Mouse (Mus musculus) liver, adult 2 months (tissue): Measurements from ENCODE around the gene Gcsam.

Experiments used
- CTCF ChIP-seq: fragments of 200-500 bp; IDR thresholded peaks from 2 replicates; pipeline ENCODE4 v1.5.1; 2011; ENCODE audit warnings: low read depth, low read length, control low read depth
- POLR2A ChIP-seq: fragments of 200-500 bp; IDR thresholded peaks from 2 replicates; pipeline ENCODE4 v1.6.1; 2011; ENCODE audit warnings: low read length, control low read depth; ENCODE audit not compliant: insufficient read depth; ENCODE audit errors: extremely low read depth

GRCm38 (mm10) chr16:45644380-45644779 lies 34.2 kb downstream of the Gcsam start:
- TF ChIP-seq CTCF, result no peak
- TF ChIP-seq POLR2A, result no peak
